Mouse (Mus musculus): ENCODE measurements around the gene Fam228a.
"Not testable (repeated sequence)": the region's sequence is repeated elsewhere in the genome, so short reads cannot be mapped to it uniquely, and the experiment has no call there.

Fam228a gene

GRCm38 (mm10) chr12:4719066-4719761 lies 19.0 kb downstream of the Fam228a start:
- no peak for DNase-seq (ENCODE audit: low spot score in 2 of 2)

GRCm38 (mm10) chr12:4717417-4717816 lies 20.8 kb downstream of the Fam228a start:
- no peak for DNase-seq (ENCODE audit: low spot score in 2 of 2)

GRCm38 (mm10) chr12:4715606-4716005 lies 22.6 kb downstream of the Fam228a start:
- no peak for DNase-seq (ENCODE audit: low spot score in 2 of 2)

GRCm38 (mm10) chr12:4713361-4713760 lies 24.9 kb downstream of the Fam228a start:
- no peak for DNase-seq (ENCODE audit: low spot score in 2 of 2)

- no peak for DNase-seq (ENCODE audit: low spot score in 2 of 2)
Observed at GRCm38 (mm10) chr12:4709926-4710325, 28.3 kb downstream of the Fam228a start.

GRCm38 (mm10) chr12:4708881-4709604 lies 29.2 kb downstream of the Fam228a start:
- no peak for DNase-seq (ENCODE audit: low spot score in 2 of 2)

- DNase-seq (ENCODE audit: low spot score in 2 of 2) = no peak
Observed at GRCm38 (mm10) chr12:4708296-4708695, 29.9 kb downstream of the Fam228a start.

GRCm38 (mm10) chr12:4707488-4708017 lies 30.7 kb downstream of the Fam228a start:
- DNase-seq (ENCODE audit: low spot score in 2 of 2) = no peak

GRCm38 (mm10) chr12:4706901-4707300 lies 31.3 kb downstream of the Fam228a start:
- no peak for DNase-seq (ENCODE audit: low spot score in 2 of 2)

GRCm38 (mm10) chr12:4706175-4706574 lies 32.1 kb downstream of the Fam228a start:
- no peak for DNase-seq (ENCODE audit: low spot score in 2 of 2)

- not testable (repeated sequence) for DNase-seq (ENCODE audit: low spot score in 2 of 2)
Observed at GRCm38 (mm10) chr12:4705626-4706025, 32.6 kb downstream of the Fam228a start.

- DNase-seq (ENCODE audit: low spot score in 2 of 2) = no peak
Observed at GRCm38 (mm10) chr12:4694534-4694933, 43.7 kb downstream of the Fam228a start.

GRCm38 (mm10) chr12:4691193-4691592 lies 47.0 kb downstream of the Fam228a start:
- peak in 1 of 2 experiments; percentile 21 for DNase-seq (ENCODE audit: low spot score in 2 of 2)

GRCm38 (mm10) chr12:4689341-4689740 lies 48.9 kb downstream of the Fam228a start:
- DNase-seq (ENCODE audit: low spot score in 2 of 2) = no peak

GRCm38 (mm10) chr12:4688386-4688785 lies 49.8 kb downstream of the Fam228a start:
- no peak for DNase-seq (ENCODE audit: low spot score in 2 of 2)

- no peak for DNase-seq (ENCODE audit: low spot score in 2 of 2)
Observed at GRCm38 (mm10) chr12:4685441-4685840, 52.8 kb downstream of the Fam228a start.

- peak; percentile 79 to 87 for DNase-seq (ENCODE audit: low spot score in 2 of 2)
Observed at GRCm38 (mm10) chr12:4679971-4680370, 58.3 kb downstream of the Fam228a start.

GRCm38 (mm10) chr12:4676336-4676735 lies 61.9 kb downstream of the Fam228a start:
- no peak for DNase-seq (ENCODE audit: low spot score in 2 of 2)

GRCm38 (mm10) chr12:4665675-4666037 lies 72.6 kb downstream of the Fam228a start:
- DNase-seq (ENCODE audit: low spot score in 2 of 2) = no peak

GRCm38 (mm10) chr12:4664929-4665674 lies 73.1 kb downstream of the Fam228a start:
- DNase-seq (ENCODE audit: low spot score in 2 of 2) = no peak

All from left cerebral cortex, adult 9 months (tissue).